In genomic region chr17:35196321-35196641, GRCm38 (mm10) we compare ENCODE assay signal across 8 mouse cellular contexts. TPM values are rescaled to one million over a fixed set of nuclear protein-coding genes. Genes with fewer than 3 reads are reported as not detected.
DNase-seq lines count a peak whose midpoint lies in the region; ATAC-seq and TF ChIP-seq lines count a peak whose summit lies in the region.

No protein-coding gene starts in this region.

- WGBS in heart, embryonic 11.5 days (ENCODE audit: insufficient replicate concordance) = 29% methylated on average over 9 of the region's 9 CpGs
- WGBS in hindbrain, embryonic 14.5 days = 36% methylated on average over 9 of the region's 9 CpGs
- WGBS in midbrain, embryonic 13.5 days = 32% methylated on average over 9 of the region's 9 CpGs
- WGBS in cerebellum, adult 2 months = 30% methylated on average over 9 of the region's 9 CpGs

- no peak for TF ChIP-seq CTCF in E14TG2a.4 (conservative IDR thresholded peaks at IDR 0.05; ENCODE audit: low read length)
- TF ChIP-seq CTCF in cerebellum, adult 2 months (IDR thresholded peaks at IDR 0.05; ENCODE audit: borderline replicate concordance, insufficient read depth, low read depth, low read length) = no peak

- TF ChIP-seq POLR2A in cerebellum, adult 2 months (IDR thresholded peaks at IDR 0.05; ENCODE audit: borderline replicate concordance, insufficient read depth, low read length) = no peak

- no peak for DNase-seq in heart, adult 18-20 months
- DNase-seq in hindbrain, embryonic 14.5 days (ENCODE audit: low spot score) = no peak
- DNase-seq in layer of hippocampus, postnatal 25 days (ENCODE audit: extremely low spot score in 1 of 2, low spot score in 1 of 2) = no peak
- DNase-seq in cerebellum, adult 11 months = no peak
- no peak for DNase-seq in cerebellum, adult 2 months

- H3K27ac ChIP-seq in heart, embryonic 11.5 days (ENCODE audit: low read depth, low read length) = no peak overlapping the region
- H3K27ac ChIP-seq in hindbrain, embryonic 14.5 days = no peak overlapping the region
- H3K27ac ChIP-seq in midbrain, embryonic 13.5 days = no peak overlapping the region
- no peak overlapping the region for H3K27ac ChIP-seq in cerebellum, adult 2 months (ENCODE audit: insufficient read depth, low read length)

- ATAC-seq in heart, embryonic 11.5 days (replicated peaks; ENCODE audit: insufficient number of reproducible peaks, low FRiP score, low TSS enrichment) = no peak
- no peak for ATAC-seq in hindbrain, embryonic 14.5 days (ENCODE audit: low FRiP score)
- no peak for ATAC-seq in midbrain, embryonic 13.5 days

- peaks cover 55% of the 10 kb centered on the region for H3K27me3 ChIP-seq in heart, embryonic 11.5 days (ENCODE audit: control insufficient read depth, insufficient read depth, low read length)
- H3K27me3 ChIP-seq in E14TG2a.4 (ENCODE audit: insufficient read depth, low read length) = peaks cover 85% of the 10 kb centered on the region
- H3K27me3 ChIP-seq in hindbrain, embryonic 14.5 days (ENCODE audit: control insufficient read depth, insufficient read depth, low read length) = peaks cover 27% of the 10 kb centered on the region
- peaks cover 46% of the 10 kb centered on the region for H3K27me3 ChIP-seq in midbrain, embryonic 13.5 days
- no peaks in the 10 kb centered on the region for H3K27me3 ChIP-seq in cerebellum, adult 2 months (ENCODE audit: control insufficient read depth, insufficient read depth, low read length)

- no peak overlapping the region for H3K9ac ChIP-seq in heart, embryonic 11.5 days (ENCODE audit: low read depth, low read length)
- H3K9ac ChIP-seq in hindbrain, embryonic 14.5 days = 0 out of 2 replicates have a peak overlapping the region, but pooled peaks have one; percentile 36
- H3K9ac ChIP-seq in midbrain, embryonic 13.5 days (replicated peaks) = no peak overlapping the region

- peak overlapping the region; percentile 49 for H3K4me3 ChIP-seq in heart, embryonic 11.5 days (ENCODE audit: low read depth, low read length)
- peak overlapping the region; percentile 73 for H3K4me3 ChIP-seq in E14TG2a.4 (replicated peaks; ENCODE audit: low read length)
- H3K4me3 ChIP-seq in hindbrain, embryonic 14.5 days (replicated peaks; ENCODE audit: low read length) = peak overlapping the region; percentile 33
- peak overlapping the region; percentile 38 for H3K4me3 ChIP-seq in midbrain, embryonic 13.5 days (replicated peaks)
- no peak overlapping the region for H3K4me3 ChIP-seq in cerebellum, adult 2 months (replicated peaks; ENCODE audit: insufficient read depth, low read depth, low read length)

- no peaks in the 10 kb centered on the region for H3K36me3 ChIP-seq in heart, embryonic 11.5 days (ENCODE audit: control insufficient read depth, insufficient read depth, low read length)
- no peaks in the 10 kb centered on the region for H3K36me3 ChIP-seq in E14TG2a.4 (ENCODE audit: insufficient read depth, low read length)
- no peaks in the 10 kb centered on the region for H3K36me3 ChIP-seq in hindbrain, embryonic 14.5 days (replicated peaks; ENCODE audit: control insufficient read depth, insufficient read depth)
- H3K36me3 ChIP-seq in midbrain, embryonic 13.5 days = no peaks in the 10 kb centered on the region

- peaks cover 9% of the 10 kb centered on the region; the same call in 1 of the 2 replicates for H3K4me1 ChIP-seq in heart, embryonic 11.5 days (ENCODE audit: control insufficient read depth, insufficient read depth, low read length)
- peaks cover 32% of the 10 kb centered on the region for H3K4me1 ChIP-seq in E14TG2a.4 (replicated peaks; ENCODE audit: low read depth, low read length)
- peaks cover 9% of the 10 kb centered on the region; the same call in 1 of the 2 replicates for H3K4me1 ChIP-seq in hindbrain, embryonic 14.5 days (replicated peaks; ENCODE audit: control insufficient read depth, insufficient read depth, low read length)
- H3K4me1 ChIP-seq in midbrain, embryonic 13.5 days (replicated peaks) = peaks cover 14% of the 10 kb centered on the region
- no peaks in the 10 kb centered on the region for H3K4me1 ChIP-seq in cerebellum, adult 2 months (ENCODE audit: control insufficient read depth, insufficient read depth, low read length)

- H3K4me2 ChIP-seq in heart, embryonic 11.5 days = peak overlapping the region; percentile 85
- peak overlapping the region; percentile 63 for H3K4me2 ChIP-seq in hindbrain, embryonic 14.5 days (replicated peaks)
- H3K4me2 ChIP-seq in midbrain, embryonic 13.5 days (replicated peaks) = peak overlapping the region; percentile 65

- no peaks in the 10 kb centered on the region for H3K9me3 ChIP-seq in heart, embryonic 11.5 days (replicated peaks; ENCODE audit: control insufficient read depth, low read length)
- 0 out of 2 replicates have a peak, but pooled peaks cover 5% of the 10 kb centered on the region for H3K9me3 ChIP-seq in E14TG2a.4 (ENCODE audit: low read length)
- H3K9me3 ChIP-seq in hindbrain, embryonic 14.5 days (ENCODE audit: control insufficient read depth, low read length) = no peaks in the 10 kb centered on the region
- no peaks in the 10 kb centered on the region for H3K9me3 ChIP-seq in midbrain, embryonic 13.5 days

RNA-seq across cellular contexts. Expression of gene Ltb, which starts 2.0 kb away (rescaled TPM):
- polyA plus RNA-seq in heart, embryonic 11.5 days (2014; fragmentation: Nextera tagmentation; extraction: Ambion mirVana) = 0.42 TPM in 1 of 2 replicates, not detected in the other
- total RNA-seq in heart, adult 18-20 months (2021) = 10 to 100 TPM in 1 of 2 experiments, 1 to 10 TPM in 1; 1.5 to 12.1 TPM
- polyA plus RNA-seq in hindbrain, embryonic 14.5 days (2014; fragmentation: Nextera tagmentation; extraction: Ambion mirVana) = 0.29 and 0.39 TPM in 2 replicates
- 0.35 and 0.76 TPM in 2 replicates for polyA plus RNA-seq in midbrain, embryonic 13.5 days (2015; fragmentation: Nextera tagmentation; extraction: Ambion mirVana)
- total RNA-seq in layer of hippocampus, postnatal 25 days (2021) = under 1 TPM; 0.42 to 0.54 TPM
- 0.34 and 0.38 TPM in 2 replicates for polyA plus RNA-seq in cerebellum, adult 2 months (2012; rRNA removed)

RNA-seq across cellular contexts. Expression of gene Tnf, which starts 5.5 kb away (rescaled TPM):
- not detected in 2 replicates for polyA plus RNA-seq in heart, embryonic 11.5 days (2014; fragmentation: Nextera tagmentation; extraction: Ambion mirVana)
- under 1 TPM; 0.25 to 0.28 TPM for total RNA-seq in heart, adult 18-20 months (2021)
- not detected in 2 replicates for polyA plus RNA-seq in hindbrain, embryonic 14.5 days (2014; fragmentation: Nextera tagmentation; extraction: Ambion mirVana)
- polyA plus RNA-seq in midbrain, embryonic 13.5 days (2015; fragmentation: Nextera tagmentation; extraction: Ambion mirVana) = not detected in 2 replicates
- not detected for total RNA-seq in layer of hippocampus, postnatal 25 days (2021)
- not detected in 2 replicates for polyA plus RNA-seq in cerebellum, adult 2 months (2012; rRNA removed)

RNA-seq across cellular contexts. Expression of gene Lst1, which starts 8.0 kb away (rescaled TPM):
- 4.9 and 5.0 TPM in 2 replicates for polyA plus RNA-seq in heart, embryonic 11.5 days (2014; fragmentation: Nextera tagmentation; extraction: Ambion mirVana)
- 1 to 10 TPM; 2.0 to 3.3 TPM for total RNA-seq in heart, adult 18-20 months (2021)
- 8.2 and 13.3 TPM in 2 replicates for polyA plus RNA-seq in hindbrain, embryonic 14.5 days (2014; fragmentation: Nextera tagmentation; extraction: Ambion mirVana)
- polyA plus RNA-seq in midbrain, embryonic 13.5 days (2015; fragmentation: Nextera tagmentation; extraction: Ambion mirVana) = 4.8 and 7.1 TPM in 2 replicates
- 1 to 10 TPM; 8.1 to 8.9 TPM for total RNA-seq in layer of hippocampus, postnatal 25 days (2021)
- polyA plus RNA-seq in cerebellum, adult 2 months (2012; rRNA removed) = 2.8 and 3.2 TPM in 2 replicates

RNA-seq across cellular contexts. Expression of gene Lta, which starts 8.9 kb away (rescaled TPM):
- not detected in 2 replicates for polyA plus RNA-seq in heart, embryonic 11.5 days (2014; fragmentation: Nextera tagmentation; extraction: Ambion mirVana)
- total RNA-seq in heart, adult 18-20 months (2021) = 1 to 10 TPM in 1 of 2 experiments, not detected in 1; 1.0 TPM
- polyA plus RNA-seq in hindbrain, embryonic 14.5 days (2014; fragmentation: Nextera tagmentation; extraction: Ambion mirVana) = 0.23 and 0.55 TPM in 2 replicates
- 0.11 and 0.23 TPM in 2 replicates for polyA plus RNA-seq in midbrain, embryonic 13.5 days (2015; fragmentation: Nextera tagmentation; extraction: Ambion mirVana)
- total RNA-seq in layer of hippocampus, postnatal 25 days (2021) = under 1 TPM in 1 of 2 experiments, not detected in 1; 0.20 TPM
- polyA plus RNA-seq in cerebellum, adult 2 months (2012; rRNA removed) = 0.11 and 0.13 TPM in 2 replicates

RNA-seq across cellular contexts. Expression of gene Aif1, which starts 20.4 kb away (rescaled TPM):
- 2.7 and 4.2 TPM in 2 replicates for polyA plus RNA-seq in heart, embryonic 11.5 days (2014; fragmentation: Nextera tagmentation; extraction: Ambion mirVana)
- 1 to 10 TPM; 3.7 to 4.8 TPM for total RNA-seq in heart, adult 18-20 months (2021)
- polyA plus RNA-seq in hindbrain, embryonic 14.5 days (2014; fragmentation: Nextera tagmentation; extraction: Ambion mirVana) = 7.8 and 8.7 TPM in 2 replicates
- polyA plus RNA-seq in midbrain, embryonic 13.5 days (2015; fragmentation: Nextera tagmentation; extraction: Ambion mirVana) = 4.9 and 7.0 TPM in 2 replicates
- total RNA-seq in layer of hippocampus, postnatal 25 days (2021) = 10 to 100 TPM; 10.4 to 10.8 TPM
- 2.1 and 4.1 TPM in 2 replicates for polyA plus RNA-seq in cerebellum, adult 2 months (2012; rRNA removed)
